ENCODE assay signal across 15 mouse cellular contexts in genomic region chr4:155420137-155420536, GRCm38 (mm10). TPM values are rescaled to one million over a fixed set of nuclear protein-coding genes. Genes with fewer than 3 reads are reported as not detected.
"Had no signal": no experiment of that assay in that cellular context is flagged by ENCODE, and none has a peak within 500 bp of the region (broad histone marks: within the 10 kb centered on the region; RNA-seq: fewer than 3 reads in every experiment).

No protein-coding gene starts in this region.

- H3K27me3 ChIP-seq: limb, embryonic 13.5 days; liver, embryonic 15.5 days; midbrain, embryonic 13.5 days; neural tube, embryonic 15.5 days; stomach, embryonic 15.5 days had no signal

- DNase-seq: kidney, adult 9 months; kidney, postnatal 36 days; left cerebral cortex, postnatal 4 days; lung, adult 2 months; lung, postnatal 36 days; spleen, adult 18-20 months; thymus, postnatal 36 days had no signal

- H3K36me3 ChIP-seq: liver, embryonic 15.5 days; neural tube, embryonic 15.5 days; stomach, embryonic 15.5 days had no signal

- H3K27ac ChIP-seq: kidney, postnatal 0 days; limb, embryonic 13.5 days; liver, embryonic 15.5 days; midbrain, embryonic 13.5 days; neural tube, embryonic 15.5 days; stomach, embryonic 15.5 days had no signal

- H3K4me1 ChIP-seq: limb, embryonic 13.5 days; liver, embryonic 15.5 days; midbrain, embryonic 13.5 days; neural tube, embryonic 15.5 days; stomach, embryonic 15.5 days had no signal

- H3K4me3 ChIP-seq: limb, embryonic 13.5 days; liver, embryonic 15.5 days; midbrain, embryonic 13.5 days; neural tube, embryonic 15.5 days; stomach, embryonic 15.5 days had no signal

- H3K9me3 ChIP-seq: limb, embryonic 13.5 days; liver, embryonic 15.5 days; midbrain, embryonic 13.5 days; neural tube, embryonic 15.5 days; stomach, embryonic 15.5 days had no signal

RNA-seq across cellular contexts. Expression of gene Gabrd, which starts 22.2 kb away (rescaled TPM):
- polyA plus RNA-seq: liver, embryonic 15.5 days; neural tube, embryonic 11.5 days; stomach, embryonic 15.5 days had no signal

RNA-seq across cellular contexts. Expression of gene Tmem52, which starts 48.8 kb away (rescaled TPM):
- polyA plus RNA-seq: limb, embryonic 13.5 days; liver, adult 2 months; midbrain, embryonic 13.5 days; neural tube, embryonic 11.5 days had no signal
